Mouse (Mus musculus): ENCODE measurements at regions not wholly inside any gene's neighbourhood (a gene's known extent, or its start where the extent isn't known, plus 50 kb on each side); places are given as distances from the start of the nearest gene placed in this dataset.

DNA sequence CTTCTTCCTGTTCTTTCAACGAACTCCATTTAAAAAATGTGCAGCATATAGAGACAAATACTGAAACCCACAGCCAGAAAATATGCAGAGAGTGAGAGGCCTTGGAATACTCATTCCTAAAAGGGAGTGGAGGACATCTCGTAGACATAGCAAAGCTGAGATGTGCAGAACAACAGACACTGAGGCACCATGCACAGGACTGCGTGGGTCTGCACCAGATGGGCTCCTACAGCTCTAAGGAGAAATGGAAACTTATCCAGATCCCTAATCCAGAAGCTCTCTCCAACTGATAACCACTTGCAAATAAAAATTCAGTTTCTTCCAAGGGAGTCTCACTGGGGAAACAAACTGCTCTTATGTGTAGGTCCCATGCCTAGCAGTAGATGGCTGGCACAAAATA is 101.6 kb downstream of the Slc25a24 start:
- Histone ChIP-seq H3K4me3 (no peak overlapping the region), H3K27me3 (ENCODE audit: control insufficient read depth, insufficient read depth, low read length) (no peaks in the 10 kb centered on the region), H3K79me2 (replicated peaks; ENCODE audit: control insufficient read depth, insufficient read depth, low read length) (no peaks in the 10 kb centered on the region), H3K4me1 (ENCODE audit: control insufficient read depth, insufficient read depth, low read length) (no peaks in the 10 kb centered on the region; the same call in 1 of the 2 replicates), H3K36me3 (ENCODE audit: control insufficient read depth, insufficient read depth, low read length) (no peaks in the 10 kb centered on the region), H3K27ac (no peak overlapping the region), H3K9ac (ENCODE audit: low read depth, low read length) (no peak overlapping the region)
- intact Hi-C loops (cut with DNase I): no loop called here
- TF ChIP-seq POLR2A (IDR thresholded peaks at IDR 0.05; ENCODE audit: insufficient read depth, low read depth, low read length) (no peak), CTCF (IDR thresholded peaks at IDR 0.05) (no peak), EP300 (IDR thresholded peaks at IDR 0.05; ENCODE audit: insufficient read depth, low read depth, low read length) (no peak)
- WGBS: 70% methylated on average over 3 of the region's 3 CpGs
- DNase-seq: no peak

DNA sequence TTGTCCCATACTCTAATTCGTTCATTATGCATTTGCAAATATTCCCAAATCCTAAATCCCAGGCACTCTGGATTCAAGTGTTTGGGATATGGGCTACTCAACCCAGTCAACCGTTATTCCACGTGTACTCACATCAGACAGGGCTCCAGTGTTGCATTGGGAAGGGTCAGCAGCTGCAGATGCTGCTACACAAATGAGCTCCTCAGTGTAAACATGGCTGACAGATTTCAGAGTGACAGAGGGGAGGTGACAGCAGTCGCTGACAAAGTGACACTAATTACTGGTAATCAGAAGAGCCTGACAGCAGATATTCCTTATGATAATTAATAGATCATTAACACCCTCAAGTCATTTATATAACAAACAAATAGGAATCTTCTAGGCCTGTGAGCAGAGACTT is 106.2 kb upstream of the Vav3 start:
- H3K27me3 ChIP-seq (ENCODE audit: control insufficient read depth, insufficient read depth, low read length): no peaks in the 10 kb centered on the region
- DNase-seq: no peak
- no peak overlapping the region for H3K9ac ChIP-seq (ENCODE audit: low read depth, low read length)
- no peak overlapping the region for H3K27ac ChIP-seq
- TF ChIP-seq EP300 (IDR thresholded peaks at IDR 0.05; ENCODE audit: insufficient read depth, low read depth, low read length) (no peak), CTCF (IDR thresholded peaks at IDR 0.05) (no peak), POLR2A (IDR thresholded peaks at IDR 0.05; ENCODE audit: insufficient read depth, low read depth, low read length) (no peak)
- intact Hi-C loops (cut with DNase I): no loop called here
- H3K4me1 ChIP-seq (ENCODE audit: control insufficient read depth, insufficient read depth, low read length): no peaks in the 10 kb centered on the region
- no peaks in the 10 kb centered on the region; the same call in 1 of the 2 replicates for H3K79me2 ChIP-seq (replicated peaks; ENCODE audit: control insufficient read depth, insufficient read depth, low read length)
- WGBS: 85% methylated on average over 4 of the region's 4 CpGs
- H3K36me3 ChIP-seq (ENCODE audit: control insufficient read depth, insufficient read depth, low read length): no peaks in the 10 kb centered on the region
- no peak overlapping the region for H3K4me3 ChIP-seq

GRCm38 (mm10) chr3:109236918-109237317 is 103.5 kb upstream of the Vav3 start:
- H3K9ac ChIP-seq (ENCODE audit: low read depth, low read length): no peak overlapping the region
- no peaks in the 10 kb centered on the region for H3K4me1 ChIP-seq (ENCODE audit: control insufficient read depth, insufficient read depth, low read length)
- H3K4me3 ChIP-seq: no peak overlapping the region
- no peak overlapping the region for H3K27ac ChIP-seq
- H3K79me2 ChIP-seq (replicated peaks; ENCODE audit: control insufficient read depth, insufficient read depth, low read length): no peaks in the 10 kb centered on the region; the same call in 1 of the 2 replicates
- H3K36me3 ChIP-seq (ENCODE audit: control insufficient read depth, insufficient read depth, low read length): no peaks in the 10 kb centered on the region
- TF ChIP-seq EP300 (IDR thresholded peaks at IDR 0.05; ENCODE audit: insufficient read depth, low read depth, low read length) (no peak), CTCF (IDR thresholded peaks at IDR 0.05) (no peak), POLR2A (IDR thresholded peaks at IDR 0.05; ENCODE audit: insufficient read depth, low read depth, low read length) (no peak)
- H3K27me3 ChIP-seq (ENCODE audit: control insufficient read depth, insufficient read depth, low read length): no peaks in the 10 kb centered on the region
- no peak for DNase-seq
- 56% methylated on average over 5 of the region's 5 CpGs for WGBS
- intact Hi-C loops (cut with DNase I): no loop called here

DNA sequence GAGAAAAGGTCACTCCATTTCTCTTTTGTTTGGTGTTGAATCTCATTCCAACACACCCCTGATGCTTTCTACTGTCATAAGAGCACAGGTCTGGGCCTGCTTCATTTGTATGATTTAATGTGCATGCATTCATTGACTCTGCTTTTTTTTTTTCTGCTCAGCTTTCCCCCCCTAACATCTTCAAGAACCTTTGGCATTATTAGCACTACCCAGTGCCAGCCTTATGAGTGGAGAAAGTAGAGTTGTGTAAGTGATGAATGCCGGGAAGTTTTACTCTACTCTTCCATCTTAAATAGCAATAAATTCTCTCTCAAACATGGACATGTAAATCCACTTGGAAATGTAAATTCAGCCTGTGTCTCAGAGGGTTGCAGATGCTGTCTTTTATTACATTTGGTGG is 97.0 kb upstream of the Vav3 start:
- H3K27me3 ChIP-seq (ENCODE audit: control insufficient read depth, insufficient read depth, low read length): no peaks in the 10 kb centered on the region
- H3K4me3 ChIP-seq: no peak overlapping the region
- no peaks in the 10 kb centered on the region for H3K4me1 ChIP-seq (ENCODE audit: control insufficient read depth, insufficient read depth, low read length)
- H3K36me3 ChIP-seq (ENCODE audit: control insufficient read depth, insufficient read depth, low read length): no peaks in the 10 kb centered on the region
- no peak overlapping the region for H3K27ac ChIP-seq
- no peak overlapping the region for H3K9ac ChIP-seq (ENCODE audit: low read depth, low read length)
- TF ChIP-seq EP300 (IDR thresholded peaks at IDR 0.05; ENCODE audit: insufficient read depth, low read depth, low read length) (no peak), CTCF (IDR thresholded peaks at IDR 0.05) (no peak), POLR2A (IDR thresholded peaks at IDR 0.05; ENCODE audit: insufficient read depth, low read depth, low read length) (no peak)
- 87% methylated on average over 1 of the region's 1 CpGs for WGBS
- no peak for DNase-seq
- no peaks in the 10 kb centered on the region for H3K79me2 ChIP-seq (replicated peaks; ENCODE audit: control insufficient read depth, insufficient read depth, low read length)
- intact Hi-C loops (cut with DNase I): no loop called here

GRCm38 (mm10) chr3:109248801-109249200 is 91.7 kb upstream of the Vav3 start:
- WGBS: 16% methylated on average over 1 of the region's 1 CpGs
- no peak for DNase-seq
- Histone ChIP-seq H3K36me3 (ENCODE audit: control insufficient read depth, insufficient read depth, low read length) (0 out of 2 replicates have a peak, but pooled peaks cover 2% of the 10 kb centered on the region), H3K9ac (ENCODE audit: low read depth, low read length) (no peak overlapping the region), H3K27me3 (ENCODE audit: control insufficient read depth, insufficient read depth, low read length) (no peaks in the 10 kb centered on the region), H3K4me3 (no peak overlapping the region), H3K27ac (no peak overlapping the region), H3K4me1 (ENCODE audit: control insufficient read depth, insufficient read depth, low read length) (peaks cover 15% of the 10 kb centered on the region), H3K79me2 (replicated peaks; ENCODE audit: control insufficient read depth, insufficient read depth, low read length) (no peaks in the 10 kb centered on the region)
- intact Hi-C loops (cut with DNase I): no loop called here
- TF ChIP-seq POLR2A (IDR thresholded peaks at IDR 0.05; ENCODE audit: insufficient read depth, low read depth, low read length) (no peak), CTCF (IDR thresholded peaks at IDR 0.05) (no peak), EP300 (IDR thresholded peaks at IDR 0.05; ENCODE audit: insufficient read depth, low read depth, low read length) (no peak)

DNA sequence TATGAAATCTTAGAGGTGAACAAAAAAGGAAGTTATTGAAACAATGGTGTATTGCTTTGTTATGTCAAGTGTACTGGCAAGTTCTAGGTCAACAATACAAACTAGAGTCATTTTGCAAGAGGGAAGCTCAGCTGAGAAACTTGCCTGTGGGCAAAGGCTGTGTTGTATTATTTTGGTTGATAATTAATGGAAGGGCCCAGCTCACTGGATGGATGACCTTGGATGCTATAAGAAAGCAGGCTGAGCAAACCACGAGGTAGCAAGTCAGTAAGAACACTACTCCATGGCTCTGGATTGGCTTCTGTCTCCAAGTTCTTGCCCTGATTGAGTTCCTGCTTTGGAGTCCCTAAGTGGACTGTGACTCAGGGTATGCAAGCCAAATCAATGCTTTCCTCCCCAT is 91.1 kb upstream of the Vav3 start:
- no peak for DNase-seq
- TF ChIP-seq CTCF (IDR thresholded peaks at IDR 0.05) (no peak), EP300 (IDR thresholded peaks at IDR 0.05; ENCODE audit: insufficient read depth, low read depth, low read length) (no peak)
- Histone ChIP-seq H3K4me1 (ENCODE audit: control insufficient read depth, insufficient read depth, low read length) (peaks cover 19% of the 10 kb centered on the region), H3K9ac (ENCODE audit: low read depth, low read length) (no peak overlapping the region), H3K79me2 (replicated peaks; ENCODE audit: control insufficient read depth, insufficient read depth, low read length) (no peaks in the 10 kb centered on the region), H3K4me3 (no peak overlapping the region), H3K27ac (no peak overlapping the region), H3K36me3 (ENCODE audit: control insufficient read depth, insufficient read depth, low read length) (0 out of 2 replicates have a peak, but pooled peaks cover 2% of the 10 kb centered on the region), H3K27me3 (ENCODE audit: control insufficient read depth, insufficient read depth, low read length) (no peaks in the 10 kb centered on the region)
- 68% methylated on average over 1 of the region's 1 CpGs for WGBS
- intact Hi-C loops (cut with DNase I): no loop called here

Data from heart, adult 2 months (tissue).